Mouse (Mus musculus) small intestine, adult 2 months (tissue): ENCODE measurements around the gene Urah. TPM values are rescaled to one million over a fixed set of nuclear protein-coding genes. Genes with fewer than 3 reads are reported as not detected.
A peak's percentile ranks its signal among the peaks of the same experiment; 100 is the strongest.

Experiments used
- H3K27ac ChIP-seq: fragments of 200-500 bp; 2 replicates; pipeline ENCODE4 v1.5.1; 2012; ENCODE audit warnings: low read depth, low read length, control low read depth, inconsistent platforms; ENCODE audit not compliant: insufficient read depth
- H3K27me3 ChIP-seq: fragments of 200-500 bp; 2 replicates; pipeline ENCODE4 v1.6.1; 2012; ENCODE audit warnings: mild to moderate bottlenecking, moderate library complexity, low read length, inconsistent platforms; ENCODE audit not compliant: control insufficient read depth, insufficient read depth
- H3K36me3 ChIP-seq: fragments of 200-500 bp; 2 replicates; pipeline ENCODE4 v1.6.1; 2012; ENCODE audit warnings: mild to moderate bottlenecking, low read length, control low read depth, inconsistent platforms; ENCODE audit not compliant: control insufficient read depth, insufficient read depth
- H3K4me1 ChIP-seq: fragments of 200-500 bp; 2 replicates; pipeline ENCODE4 v1.6.1; 2012; ENCODE audit warnings: low read length, inconsistent platforms, mixed read lengths; ENCODE audit not compliant: control insufficient read depth, insufficient read depth, insufficient read length
- H3K4me3 ChIP-seq: fragments of 200-500 bp; 2 replicates; pipeline ENCODE4 v1.5.1; 2012; ENCODE audit warnings: low read depth, mild to moderate bottlenecking, control low read depth, inconsistent platforms, low read length, moderate library complexity
- CTCF ChIP-seq: fragments of 200-500 bp; IDR thresholded peaks from 2 replicates; pipeline ENCODE4 v1.5.1; 2012; ENCODE audit warnings: low read depth, mild to moderate bottlenecking, control low read depth, inconsistent platforms, low read length, moderate library complexity, mixed read lengths; ENCODE audit not compliant: insufficient replicate concordance, insufficient read length; ENCODE audit errors: extremely low read depth
- POLR2A ChIP-seq: fragments of 200-500 bp; IDR thresholded peaks from 2 replicates; pipeline ENCODE4 v1.6.1; 2012; ENCODE audit warnings: low read depth, mild to moderate bottlenecking, control low read depth, inconsistent platforms, low read length, moderate library complexity
- WGBS: fragments of 180-500 bp; shearing (Covaris S2); methylation state at CpG from one replicate; pipeline ENCODE4 v1.1.7; 2018; 5-methylcytosine and 5-hydroxymethylcytosine counted together
- polyA plus RNA-seq: library from polyadenylated mRNA; depleted of rRNA; stranded (reverse); fragments of >200 nt; gene quantifications from 2 replicates; pipeline ENCODE4 v1.2.3, GENCODE M21; 2012

Gene Urah
- polyA plus RNA-seq, 1 experiment = 37.3 TPM

DNA sequence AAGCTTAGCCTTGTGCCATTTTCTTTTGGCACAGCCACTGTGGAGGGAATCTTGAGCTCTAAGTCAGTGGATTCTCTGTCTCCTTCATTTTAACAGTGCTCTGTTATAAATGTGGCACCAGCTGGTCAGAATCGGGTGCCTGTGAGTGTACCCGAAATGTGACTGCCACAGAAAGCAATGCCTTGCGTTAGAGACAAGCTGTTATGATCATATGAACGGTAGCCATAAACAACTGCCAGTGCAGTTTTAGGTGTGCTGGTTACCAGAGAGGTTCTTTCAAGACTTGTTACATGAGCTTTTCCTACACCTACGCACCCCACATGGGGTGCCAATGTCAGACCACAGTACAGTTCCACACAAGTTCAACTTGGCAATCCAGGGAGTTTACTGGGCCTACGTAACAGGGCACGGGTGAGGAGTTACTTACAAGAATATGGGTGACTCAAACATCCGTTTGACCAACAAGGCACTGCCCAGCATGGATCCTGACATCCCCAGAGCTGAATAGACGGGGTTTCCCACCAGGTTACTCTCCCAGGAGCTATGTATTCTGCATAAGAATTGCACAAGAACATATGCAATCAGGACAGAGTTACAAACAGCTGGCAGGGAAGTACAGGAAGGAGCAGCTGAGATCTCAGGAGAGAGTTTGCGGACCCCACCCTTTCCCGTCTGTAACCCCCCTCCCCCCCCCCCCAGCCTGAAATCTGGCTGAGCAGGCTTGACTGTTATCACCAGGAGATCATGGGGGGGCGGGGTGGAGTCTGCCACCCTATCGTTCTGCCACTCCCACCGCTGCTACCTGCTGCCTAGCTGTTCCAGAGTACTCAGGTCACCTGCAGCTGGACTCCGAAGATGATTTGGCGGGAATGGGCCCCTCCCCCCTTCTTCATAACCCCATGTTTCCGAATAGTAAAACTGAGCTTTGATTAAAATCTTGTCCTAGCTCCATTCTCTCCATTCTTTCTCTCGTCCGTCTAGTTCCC lies 6.2 kb downstream of the Urah start:
- TF ChIP-seq CTCF = no peak
- no peak for TF ChIP-seq POLR2A
- Histone ChIP-seq H3K4me3 (no peak overlapping the region), H3K4me1 (peaks cover 4% of the 10 kb centered on the region; the same call in 1 of the 2 replicates), H3K27ac (no peak overlapping the region), H3K36me3 (no peaks in the 10 kb centered on the region), H3K27me3 (no peaks in the 10 kb centered on the region)
- WGBS = 31% methylated on average over 19 of the region's 19 CpGs

- 73% methylated on average over 7 of the region's 7 CpGs for WGBS
- H3K4me1 ChIP-seq = peaks cover 4% of the 10 kb centered on the region; the same call in 1 of the 2 replicates
Measured at GRCm38 (mm10) chr7:140843806-140844205, 9.0 kb downstream of the Urah start.

GRCm38 (mm10) chr7:140844905-140845665 lies 10.3 kb downstream of the Urah start, which contains the start of gene Scgb1c1:
Gene Scgb1c1, plus strand, starts transcription at chr7:140845547.
- no peak for TF ChIP-seq POLR2A
- TF ChIP-seq CTCF = peak; percentile 87; the same call in 1 of the 2 replicates
- Histone ChIP-seq H3K36me3 (no peaks in the 10 kb centered on the region), H3K27ac (no peak within 1 kb of the TSS), H3K4me1 (peaks cover 4% of the 10 kb centered on the region; the same call in 1 of the 2 replicates), H3K27me3 (no peaks in the 10 kb centered on the region), H3K4me3 (no peak within 1 kb of the TSS)
- 24% methylated on average over 14 of the region's 14 CpGs for WGBS

More at GRCm38 (mm10) chr7:140843806-140844205, 9.0 kb downstream of the Urah start:
- no peak for TF ChIP-seq POLR2A
- TF ChIP-seq CTCF = no peak
- Histone ChIP-seq H3K4me3 (no peak overlapping the region), H3K36me3 (no peaks in the 10 kb centered on the region), H3K27ac (no peak overlapping the region), H3K27me3 (no peaks in the 10 kb centered on the region)

- H3K27ac ChIP-seq = no peak overlapping the region
- 65% methylated on average over 4 of the region's 4 CpGs for WGBS
- H3K36me3 ChIP-seq = no peaks in the 10 kb centered on the region
- peaks cover 4% of the 10 kb centered on the region; the same call in 1 of the 2 replicates for H3K4me1 ChIP-seq
- TF ChIP-seq CTCF (no peak), POLR2A (no peak)
- H3K4me3 ChIP-seq = no peak overlapping the region
- H3K27me3 ChIP-seq = no peaks in the 10 kb centered on the region
Measured at GRCm38 (mm10) chr7:140845683-140846082, 10.9 kb downstream of the Urah start.

DNA sequence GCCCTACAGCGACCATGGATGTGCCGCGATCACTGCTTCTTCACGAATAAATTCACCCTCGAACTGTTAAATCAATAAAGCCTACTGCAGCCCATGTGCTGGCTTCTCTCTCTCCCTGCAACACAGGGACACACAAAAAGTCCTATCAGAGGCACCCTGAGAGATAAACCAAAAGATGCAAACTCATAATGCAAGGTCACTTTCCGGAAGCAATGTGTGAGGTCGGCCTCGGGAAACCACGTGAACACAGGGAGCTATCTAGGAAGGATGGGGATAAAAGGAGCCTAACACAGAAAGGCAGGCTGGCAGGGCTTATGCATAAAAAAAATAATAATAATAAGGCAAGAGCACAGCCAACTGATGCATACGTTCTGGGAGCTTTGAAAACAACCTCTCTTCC lies 11.9 kb downstream of the Urah start:
- no peak overlapping the region for H3K4me3 ChIP-seq
- WGBS = 72% methylated on average over 10 of the region's 10 CpGs
- TF ChIP-seq CTCF (no peak), POLR2A (no peak)

DNA sequence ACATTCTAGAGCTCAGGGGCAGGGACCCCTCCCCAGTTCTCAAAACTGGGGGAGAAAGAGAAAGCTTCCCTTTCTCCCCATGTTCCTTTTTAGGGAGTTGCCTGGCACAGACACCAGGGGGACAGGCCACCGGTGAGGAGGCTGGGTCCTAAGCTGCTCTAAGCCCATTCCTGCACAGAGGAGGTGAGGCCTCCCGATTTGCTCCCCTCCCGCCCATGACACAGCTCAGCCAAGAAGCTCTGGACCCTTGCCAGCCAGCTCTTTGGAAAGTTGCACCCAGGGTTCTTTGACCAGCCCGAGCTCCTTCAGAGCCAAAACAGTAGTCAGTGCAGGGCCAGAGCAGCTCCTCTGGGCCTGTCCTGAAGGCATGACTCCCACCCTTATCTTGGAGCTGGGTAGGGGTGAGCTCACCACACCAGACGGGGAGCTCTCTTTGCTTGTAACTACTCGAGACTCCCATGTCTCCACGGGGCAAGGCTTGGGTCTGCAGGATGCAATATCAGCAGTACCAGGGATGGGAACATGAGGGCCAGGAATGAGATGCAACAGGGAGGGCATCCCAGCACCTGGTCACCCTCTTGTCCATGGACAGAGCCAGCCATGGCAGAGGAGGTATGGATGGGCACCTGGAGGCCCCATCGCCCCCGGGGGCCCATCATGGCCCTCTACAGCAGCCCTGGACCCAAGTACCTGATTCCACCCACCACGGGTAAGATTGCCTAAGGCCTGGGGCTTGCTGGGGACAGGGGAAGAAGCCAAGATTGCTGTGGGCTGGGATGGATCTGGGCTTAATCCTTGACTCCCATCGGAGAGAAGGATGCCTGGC lies 13.2 kb downstream of the Urah start, which contains the start of gene Odf3:
Gene Odf3, plus strand, starts transcription at position 51 of the 826 bp plus-strand sequence.
- H3K4me3 ChIP-seq = no peak within 1 kb of the TSS
- H3K36me3 ChIP-seq = peaks cover 12% of the 10 kb centered on the region
- H3K27me3 ChIP-seq = no peaks in the 10 kb centered on the region
- TF ChIP-seq POLR2A (no peak), CTCF (no peak)
- no peaks in the 10 kb centered on the region for H3K4me1 ChIP-seq
- H3K27ac ChIP-seq = no peak within 1 kb of the TSS
- WGBS = 53% methylated on average over 11 of the region's 11 CpGs

More for the DNA sequence above, 11.9 kb downstream of the Urah start:
- H3K36me3 ChIP-seq = 0 out of 2 replicates have a peak, but pooled peaks cover 2% of the 10 kb centered on the region
- no peaks in the 10 kb centered on the region for H3K27me3 ChIP-seq
- peaks cover 2% of the 10 kb centered on the region; the same call in 1 of the 2 replicates for H3K4me1 ChIP-seq
- no peak overlapping the region for H3K27ac ChIP-seq
